Mouse (Mus musculus): ENCODE results near the gene Wnt7a.

- TF ChIP-seq CTCF (conservative IDR thresholded peaks at IDR 0.05; ENCODE audit: low read length), result no peak
- TF ChIP-seq POU5F1 (IDR thresholded peaks at IDR 0.05; ENCODE audit: borderline replicate concordance, low read length), result no peak
These were observed 85.6 kb downstream of the Wnt7a start for GRCm38 (mm10) chr6:91325556-91325955.
